Mouse (Mus musculus) neural tube, embryonic 14.5 days (tissue): ENCODE measurements at regions not wholly inside any gene's neighbourhood (a gene's known extent, or its start where the extent isn't known, plus 50 kb on each side); places are given as distances from the start of the nearest gene placed in this dataset.

ENCODE experiments used
- ATAC-seq: fragments of 200-750 bp; cut with Nextera tagmentation; 2 replicates; pipeline ENCODE4 v1.8.0; 2017; ENCODE audit warnings: low read depth, mild to moderate bottlenecking, moderate TSS enrichment, moderate library complexity
- H3K27ac ChIP-seq: fragments of 300-500 bp; sonication (generic); 2 replicates; pipeline ENCODE4 v1.5.1; 2014; ENCODE audit warnings: low read depth, mild to moderate bottlenecking, control low read depth, low read length, moderate library complexity, mixed read lengths
- H3K27me3 ChIP-seq: fragments of 300-500 bp; sonication (generic); 2 replicates; pipeline ENCODE4 v1.6.1; 2014; ENCODE audit warnings: low read length; ENCODE audit not compliant: control insufficient read depth, insufficient read depth
- H3K36me3 ChIP-seq: fragments of 300-500 bp; sonication (generic); 2 replicates; pipeline ENCODE4 v1.6.1; 2014; ENCODE audit warnings: low read length, mixed read lengths; ENCODE audit not compliant: control insufficient read depth, insufficient read depth
- H3K4me1 ChIP-seq: fragments of 300-500 bp; sonication (generic); 2 replicates; pipeline ENCODE4 v1.6.1; 2014; ENCODE audit warnings: low read length; ENCODE audit not compliant: control insufficient read depth, insufficient read depth
- H3K4me2 ChIP-seq: fragments of 300-500 bp; sonication (generic); 2 replicates; pipeline ENCODE4 v1.6.1; 2014; ENCODE audit warnings: mild to moderate bottlenecking, low read depth, low read length, control low read depth
- H3K4me3 ChIP-seq: fragments of 300-500 bp; sonication (generic); 2 replicates; pipeline ENCODE4 v1.5.1; 2014; ENCODE audit warnings: low read depth, low read length, control low read depth, mixed read lengths
- H3K9ac ChIP-seq: fragments of 300-500 bp; sonication (generic); replicated peaks from 2 replicates; pipeline ENCODE4 v1.6.1; 2014; ENCODE audit warnings: low read depth, mild to moderate bottlenecking, control low read depth, low read length, mixed read lengths
- H3K9me3 ChIP-seq: fragments of 300-500 bp; sonication (generic); 2 replicates; pipeline ENCODE4 v1.6.1; 2016; ENCODE audit warnings: low read length; ENCODE audit not compliant: control insufficient read depth
- WGBS: fragments of 180-500 bp; shearing (Covaris S2); extraction: QIAGEN DNeasy Blood & Tissue Kit; methylation state at CpG from one replicate; pipeline ENCODE4 v1.1.7; 2014; 5-methylcytosine and 5-hydroxymethylcytosine counted together

DNA sequence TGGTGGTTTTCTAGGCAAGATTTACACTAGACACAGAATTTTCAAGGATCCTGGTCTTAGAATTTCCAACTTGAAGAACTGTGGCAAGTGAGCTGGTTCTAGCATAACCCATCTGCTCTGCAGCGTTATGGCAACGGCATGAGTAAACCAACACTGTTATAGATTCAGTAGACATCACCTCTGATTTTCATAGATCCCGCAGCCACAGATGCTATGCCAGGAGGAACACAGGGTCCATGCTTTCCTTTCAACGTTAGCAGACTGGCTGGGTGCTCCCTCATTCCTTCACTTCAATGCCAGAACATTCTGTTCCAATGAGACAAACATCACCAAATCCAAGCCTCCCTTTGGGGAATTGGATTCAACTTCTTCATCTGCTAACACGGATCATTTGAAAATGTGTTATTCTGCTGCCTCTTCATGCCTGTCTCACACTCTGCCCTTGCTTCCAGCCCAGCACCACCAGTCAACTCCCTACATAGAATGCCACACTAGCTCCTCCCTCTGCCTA is 338.4 kb upstream of the Hs6st1 start:
- Histone ChIP-seq H3K36me3 (no peaks in the 10 kb centered on the region), H3K4me2 (no peak overlapping the region), H3K27me3 (no peaks in the 10 kb centered on the region), H3K4me1 (no peaks in the 10 kb centered on the region), H3K9ac (no peak overlapping the region), H3K4me3 (no peak overlapping the region), H3K27ac (no peak overlapping the region), H3K9me3 (no peaks in the 10 kb centered on the region)
- no peak for ATAC-seq
- WGBS: 90% methylated on average over 5 of the region's 5 CpGs

GRCm38 (mm10) chr1:35730309-35730708 is 337.9 kb upstream of the Hs6st1 start:
- Histone ChIP-seq H3K9ac (no peak overlapping the region), H3K36me3 (no peaks in the 10 kb centered on the region), H3K4me2 (no peak overlapping the region), H3K27me3 (no peaks in the 10 kb centered on the region), H3K4me3 (no peak overlapping the region), H3K4me1 (no peaks in the 10 kb centered on the region), H3K27ac (no peak overlapping the region), H3K9me3 (no peaks in the 10 kb centered on the region)
- no peak for ATAC-seq
- WGBS: 87% methylated on average over 4 of the region's 4 CpGs

DNA sequence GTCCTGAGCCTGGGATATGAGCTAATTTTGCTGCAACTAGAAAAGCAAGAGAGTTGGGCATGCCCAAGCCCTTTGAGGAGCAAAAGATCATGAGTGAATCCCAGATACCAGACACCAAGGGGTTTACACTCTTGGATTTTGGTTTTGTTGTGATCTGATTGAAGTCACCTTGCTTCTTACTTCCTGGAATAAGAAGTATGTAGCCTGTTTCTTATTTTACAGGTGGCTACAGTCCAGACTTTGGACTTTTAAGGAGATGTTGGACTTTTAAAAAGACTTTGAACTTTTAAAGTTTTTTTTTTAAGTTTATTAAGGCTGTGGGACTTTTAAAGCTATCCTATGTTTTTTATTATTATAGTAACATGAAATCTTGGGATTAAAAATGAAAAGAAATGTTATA is 332.0 kb upstream of the Hs6st1 start:
- Histone ChIP-seq H3K4me2 (no peak overlapping the region), H3K27me3 (no peaks in the 10 kb centered on the region), H3K36me3 (no peaks in the 10 kb centered on the region), H3K9me3 (no peaks in the 10 kb centered on the region), H3K27ac (no peak overlapping the region), H3K4me1 (no peaks in the 10 kb centered on the region), H3K9ac (no peak overlapping the region), H3K4me3 (no peak overlapping the region)
- ATAC-seq: no peak

DNA sequence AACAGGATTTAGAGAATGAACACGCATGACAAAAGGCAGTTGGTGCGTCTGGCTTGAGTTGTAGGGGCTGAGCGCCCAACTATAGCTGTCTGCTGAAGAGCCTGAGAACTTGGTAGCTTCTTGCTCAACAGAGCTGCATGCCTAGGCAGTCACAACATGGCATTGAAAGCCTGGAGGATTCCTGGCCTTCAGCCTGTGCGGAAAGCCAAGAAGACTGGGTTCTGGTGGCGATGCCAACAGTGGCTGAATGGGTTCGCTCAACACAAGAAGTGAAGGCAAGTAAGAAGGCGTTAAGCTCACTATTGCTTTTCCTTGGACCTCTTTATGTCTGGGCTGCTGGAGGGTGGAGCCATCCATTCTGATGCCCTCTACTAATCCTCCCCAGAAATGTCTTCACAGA is 318.6 kb upstream of the Hs6st1 start:
- H3K27me3 ChIP-seq: no peaks in the 10 kb centered on the region
- no peak for ATAC-seq
- no peak overlapping the region for H3K27ac ChIP-seq
- H3K9ac ChIP-seq: no peak overlapping the region
- no peaks in the 10 kb centered on the region for H3K9me3 ChIP-seq
- H3K36me3 ChIP-seq: no peaks in the 10 kb centered on the region
- no peak overlapping the region for H3K4me3 ChIP-seq
- WGBS: 90% methylated on average over 7 of the region's 7 CpGs
- H3K4me2 ChIP-seq: no peak overlapping the region
- no peaks in the 10 kb centered on the region for H3K4me1 ChIP-seq

- Histone ChIP-seq H3K9me3 (no peaks in the 10 kb centered on the region), H3K4me3 (no peak overlapping the region), H3K4me2 (no peak overlapping the region), H3K27me3 (no peaks in the 10 kb centered on the region), H3K9ac (no peak overlapping the region), H3K36me3 (no peaks in the 10 kb centered on the region), H3K4me1 (no peaks in the 10 kb centered on the region), H3K27ac (no peak overlapping the region)
- no peak for ATAC-seq
- WGBS: 17% methylated on average over 4 of the region's 4 CpGs
Measured at GRCm38 (mm10) chr1:35750092-35750521, 318.1 kb upstream of the Hs6st1 start.

DNA sequence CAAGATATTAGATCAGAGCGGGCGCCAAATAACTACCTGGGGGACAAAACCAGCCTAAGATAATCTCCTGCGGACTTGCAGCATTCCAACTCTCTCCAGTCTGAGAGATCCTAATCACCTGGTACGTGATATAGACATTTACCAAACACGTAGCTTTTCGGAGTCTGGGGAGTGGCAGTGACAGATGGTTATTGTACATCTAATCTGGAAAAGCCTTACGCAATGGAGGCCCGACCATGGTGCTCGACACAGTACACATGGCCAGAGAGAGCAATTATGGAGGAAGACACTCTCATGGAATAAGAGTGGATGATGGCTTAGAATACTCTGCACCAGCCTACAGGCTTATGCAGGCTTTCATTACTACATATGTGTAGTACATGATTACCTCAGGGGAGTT is 315.6 kb upstream of the Hs6st1 start:
- Histone ChIP-seq H3K9me3 (no peaks in the 10 kb centered on the region), H3K36me3 (no peaks in the 10 kb centered on the region), H3K4me2 (no peak overlapping the region), H3K27ac (no peak overlapping the region), H3K4me3 (no peak overlapping the region), H3K4me1 (no peaks in the 10 kb centered on the region), H3K27me3 (no peaks in the 10 kb centered on the region), H3K9ac (no peak overlapping the region)
- 91% methylated on average over 9 of the region's 9 CpGs for WGBS
- no peak for ATAC-seq

DNA sequence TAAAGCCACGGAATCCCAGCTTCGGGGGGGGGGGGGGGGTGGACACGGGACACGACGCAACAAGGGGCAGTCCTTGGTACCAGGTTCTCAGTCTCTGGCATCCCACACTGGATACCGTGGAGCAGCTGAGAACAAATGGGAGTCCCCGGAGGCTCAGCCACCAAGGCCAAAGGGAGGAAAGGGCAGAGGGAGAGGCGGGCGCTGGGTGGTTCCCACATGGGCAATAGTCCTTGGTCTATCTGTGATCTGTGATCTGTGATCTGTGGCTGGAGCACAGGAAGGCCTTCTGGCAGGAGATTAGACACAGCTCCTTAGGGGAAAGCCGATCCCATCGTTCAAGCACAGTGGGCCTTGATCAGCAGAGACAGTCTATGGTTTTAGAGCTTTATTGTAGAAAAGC is 314.0 kb upstream of the Hs6st1 start:
- 89% methylated on average over 9 of the region's 11 CpGs for WGBS
- H3K4me1 ChIP-seq: no peaks in the 10 kb centered on the region
- H3K27ac ChIP-seq: no peak overlapping the region
- no peaks in the 10 kb centered on the region for H3K36me3 ChIP-seq
- no peak overlapping the region for H3K9ac ChIP-seq
- H3K4me2 ChIP-seq: no peak overlapping the region
- no peak for ATAC-seq
- no peaks in the 10 kb centered on the region for H3K27me3 ChIP-seq
- no peaks in the 10 kb centered on the region for H3K9me3 ChIP-seq
- no peak overlapping the region for H3K4me3 ChIP-seq

DNA sequence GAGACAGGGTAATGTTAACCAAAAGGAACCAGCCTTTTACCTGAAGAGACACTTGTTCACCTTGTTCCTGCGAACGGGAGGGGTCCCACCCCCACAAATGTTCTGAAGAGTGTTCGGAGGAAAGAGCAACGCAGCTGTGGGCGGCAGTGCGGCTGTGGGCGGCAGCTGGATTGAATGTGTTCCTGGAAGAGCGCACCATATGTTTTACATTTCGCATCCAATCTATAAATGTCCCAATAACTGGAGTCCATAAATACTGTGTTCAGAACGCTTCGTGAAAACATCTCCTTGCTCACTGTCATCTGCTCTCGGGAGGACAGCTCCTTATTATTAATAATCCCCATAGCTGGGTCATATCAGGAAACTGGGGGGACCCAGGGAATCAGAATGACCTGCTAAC is 309.2 kb upstream of the Hs6st1 start:
- ATAC-seq: no peak
- no peaks in the 10 kb centered on the region for H3K36me3 ChIP-seq

GRCm38 (mm10) chr1:35759600-35759999 is 308.6 kb upstream of the Hs6st1 start:
- no peak for ATAC-seq
- Histone ChIP-seq H3K27ac (no peak overlapping the region), H3K36me3 (no peaks in the 10 kb centered on the region), H3K9me3 (no peaks in the 10 kb centered on the region), H3K4me2 (no peak overlapping the region), H3K9ac (no peak overlapping the region), H3K4me3 (no peak overlapping the region), H3K27me3 (no peaks in the 10 kb centered on the region), H3K4me1 (no peaks in the 10 kb centered on the region)
- WGBS: 85% methylated on average over 4 of the region's 4 CpGs

More for the DNA sequence above, 309.2 kb upstream of the Hs6st1 start:
- H3K27me3 ChIP-seq: no peaks in the 10 kb centered on the region
- no peak overlapping the region for H3K4me2 ChIP-seq
- H3K27ac ChIP-seq: no peak overlapping the region
- H3K9me3 ChIP-seq: no peaks in the 10 kb centered on the region
- H3K9ac ChIP-seq: no peak overlapping the region
- 74% methylated on average over 12 of the region's 12 CpGs for WGBS
- no peak overlapping the region for H3K4me3 ChIP-seq
- H3K4me1 ChIP-seq: no peaks in the 10 kb centered on the region

DNA sequence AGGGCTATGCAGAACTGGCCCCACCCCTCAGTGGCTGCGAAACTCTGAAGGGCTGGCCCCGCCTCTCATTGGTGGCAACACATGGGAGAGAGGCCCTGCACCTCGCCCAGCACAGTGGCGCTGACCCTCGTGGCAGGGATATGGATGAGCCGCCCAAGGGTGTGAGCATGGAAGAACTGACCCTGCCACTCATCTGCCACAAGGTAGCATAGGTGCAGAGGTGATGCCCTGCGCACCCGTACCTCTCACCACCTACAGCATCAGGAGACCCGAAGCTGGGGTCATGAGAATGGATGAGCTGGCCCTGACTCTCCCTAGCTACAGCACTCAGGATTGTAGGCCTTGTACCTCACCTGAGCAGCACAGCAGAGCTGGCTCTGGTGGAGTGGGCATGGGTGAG is 305.1 kb upstream of the Hs6st1 start:
- Histone ChIP-seq H3K36me3 (no peaks in the 10 kb centered on the region), H3K4me2 (no peak overlapping the region), H3K9ac (no peak overlapping the region), H3K9me3 (no peaks in the 10 kb centered on the region), H3K4me1 (no peaks in the 10 kb centered on the region), H3K27me3 (no peaks in the 10 kb centered on the region), H3K4me3 (no peak overlapping the region), H3K27ac (no peak overlapping the region)
- ATAC-seq: no peak
- 95% methylated on average over 9 of the region's 9 CpGs for WGBS
